Mouse (Mus musculus): ENCODE results near the gene Micu1. TPM values are rescaled to one million over a fixed set of nuclear protein-coding genes. Genes with fewer than 3 reads are reported as not detected.

Gene Micu1
- total RNA-seq, 2 experiments from 2014 or later = 98.3 to 109 TPM

GRCm38 (mm10) chr10:59886081-59886466, 183.8 kb downstream of the Micu1 start:
- DNase-seq = no peak

GRCm38 (mm10) chr10:59887432-59887831, 185.2 kb downstream of the Micu1 start:
- DNase-seq = no peak

GRCm38 (mm10) chr10:59889339-59889738, 187.1 kb downstream of the Micu1 start:
- no peak for DNase-seq

- no peak for DNase-seq
Observed at GRCm38 (mm10) chr10:59889953-59890751, 187.9 kb downstream of the Micu1 start.

DNA sequence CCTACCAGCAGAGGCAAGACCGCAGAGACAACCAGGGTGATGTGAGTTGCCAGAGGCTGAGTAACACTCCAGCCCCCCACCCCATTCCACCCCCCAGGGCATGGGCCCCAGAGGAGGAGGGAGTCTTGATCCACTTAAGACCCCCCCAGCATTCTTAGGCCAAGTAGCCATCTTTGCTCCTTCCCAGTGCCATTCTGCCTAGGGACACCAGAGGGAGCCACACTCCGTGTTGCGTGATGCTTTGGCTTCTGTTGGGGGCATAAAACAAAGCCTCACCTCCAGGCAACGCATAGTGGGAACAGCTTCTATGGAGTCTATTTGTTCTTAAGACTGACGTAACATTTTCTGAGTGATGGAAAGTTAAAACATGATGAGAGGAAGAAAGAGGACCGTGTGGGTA, 190.7 kb downstream of the Micu1 start:
- DNase-seq = peak; percentile 75 to 80

DNA sequence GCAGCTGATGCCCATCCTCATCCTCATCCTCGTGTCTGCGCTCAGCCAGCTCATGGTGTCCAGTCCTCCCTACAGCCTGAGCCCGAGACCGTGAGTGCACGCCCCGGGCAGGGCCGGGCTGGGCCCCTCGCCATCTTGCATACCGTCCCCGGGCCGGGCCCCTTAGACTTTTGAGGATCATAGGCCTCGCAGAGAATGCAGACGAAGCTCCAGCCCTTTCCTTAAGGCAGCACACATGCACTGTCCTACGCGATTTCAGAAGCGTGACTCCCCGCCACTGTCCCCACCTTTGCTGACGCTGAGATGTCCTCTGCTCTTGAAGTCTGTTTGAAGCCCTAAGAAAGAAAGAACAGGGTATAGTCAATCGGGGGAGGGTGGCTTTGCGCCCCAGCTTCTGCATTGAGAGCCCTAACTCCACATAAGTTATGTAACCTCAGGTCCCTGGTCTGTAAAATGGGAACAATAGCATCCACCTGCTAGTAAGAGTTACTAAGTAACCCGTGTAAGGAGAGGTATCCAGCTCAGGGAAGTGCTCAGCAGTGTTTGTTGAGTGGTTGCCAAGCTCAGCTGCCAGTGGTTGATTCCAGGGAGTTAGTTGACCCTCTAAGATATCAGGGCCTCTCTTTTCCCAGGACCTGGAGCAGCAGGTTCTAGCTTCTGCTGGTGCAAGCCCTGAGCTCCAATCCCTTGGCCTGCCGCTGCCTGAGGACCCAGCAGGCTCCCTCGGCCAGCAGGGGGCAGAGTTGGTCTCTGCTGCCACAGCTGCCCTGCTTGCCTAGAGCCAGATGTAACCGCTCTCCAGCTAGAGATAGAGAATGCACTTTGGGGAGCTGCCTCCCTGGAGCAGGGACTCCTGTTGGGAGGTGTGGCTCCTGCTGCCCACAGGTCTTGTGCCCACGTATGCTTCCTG, 192.2 kb downstream of the Micu1 start:
- peak; percentile 75 to 80 for DNase-seq

GRCm38 (mm10) chr10:59895460-59896186, 193.3 kb downstream of the Micu1 start:
- no peak for DNase-seq

- DNase-seq = no peak
Observed at GRCm38 (mm10) chr10:59896211-59896610, 193.9 kb downstream of the Micu1 start.

- DNase-seq = no peak
Observed at GRCm38 (mm10) chr10:59896911-59897331, 194.6 kb downstream of the Micu1 start.

DNA sequence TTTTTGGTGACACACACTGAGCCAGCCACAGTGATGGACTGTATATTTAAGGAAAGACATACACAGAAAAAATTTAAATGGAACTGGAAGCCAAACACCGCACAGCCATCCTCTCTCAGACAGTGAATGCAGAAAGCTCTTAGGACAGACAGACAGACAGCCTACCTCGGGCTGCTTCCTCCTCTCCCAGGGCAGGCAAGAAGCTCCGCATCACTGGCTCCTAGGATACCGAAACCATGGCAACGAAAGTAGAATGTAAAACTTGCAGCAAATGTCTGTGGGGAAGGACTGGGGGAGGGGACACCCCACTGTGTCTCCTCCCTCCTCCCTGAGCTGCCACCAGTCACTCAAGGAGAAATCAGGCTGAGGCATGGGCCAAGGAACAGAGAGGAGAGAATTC, 195.2 kb downstream of the Micu1 start:
- DNase-seq = peak; percentile 77 to 79

DNA sequence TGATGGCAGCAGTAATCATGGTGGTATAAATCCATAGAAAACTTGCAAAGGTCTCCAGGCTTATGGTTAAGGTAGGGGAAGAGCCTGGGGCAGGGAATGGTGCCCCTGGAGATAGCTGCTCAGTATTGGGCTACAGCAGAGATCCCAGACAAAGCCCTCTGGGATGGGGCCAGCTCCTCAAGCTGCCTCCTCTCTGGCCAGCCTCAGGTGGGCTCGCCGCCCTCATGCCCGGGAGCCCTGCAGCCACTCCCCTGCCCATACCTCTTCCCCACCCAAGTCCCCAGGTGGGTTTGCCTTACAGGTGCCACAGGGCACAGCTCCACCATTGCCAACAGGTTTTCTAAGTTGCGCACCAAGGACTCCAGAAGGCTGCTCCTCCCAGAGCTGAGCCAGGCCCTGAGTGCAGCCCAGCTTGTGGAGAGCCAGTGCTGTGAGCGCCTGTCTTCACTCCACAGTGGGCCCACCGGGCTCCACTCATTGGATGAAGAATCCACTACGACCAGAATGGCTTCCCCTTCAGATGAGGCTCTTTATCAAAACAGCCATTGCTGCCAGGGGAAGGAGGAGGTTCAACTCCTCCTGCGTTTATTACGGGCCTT, 196.0 kb downstream of the Micu1 start:
- no peak for DNase-seq

- DNase-seq = no peak
Observed at GRCm38 (mm10) chr10:59898935-59899334, 196.7 kb downstream of the Micu1 start.

DNA sequence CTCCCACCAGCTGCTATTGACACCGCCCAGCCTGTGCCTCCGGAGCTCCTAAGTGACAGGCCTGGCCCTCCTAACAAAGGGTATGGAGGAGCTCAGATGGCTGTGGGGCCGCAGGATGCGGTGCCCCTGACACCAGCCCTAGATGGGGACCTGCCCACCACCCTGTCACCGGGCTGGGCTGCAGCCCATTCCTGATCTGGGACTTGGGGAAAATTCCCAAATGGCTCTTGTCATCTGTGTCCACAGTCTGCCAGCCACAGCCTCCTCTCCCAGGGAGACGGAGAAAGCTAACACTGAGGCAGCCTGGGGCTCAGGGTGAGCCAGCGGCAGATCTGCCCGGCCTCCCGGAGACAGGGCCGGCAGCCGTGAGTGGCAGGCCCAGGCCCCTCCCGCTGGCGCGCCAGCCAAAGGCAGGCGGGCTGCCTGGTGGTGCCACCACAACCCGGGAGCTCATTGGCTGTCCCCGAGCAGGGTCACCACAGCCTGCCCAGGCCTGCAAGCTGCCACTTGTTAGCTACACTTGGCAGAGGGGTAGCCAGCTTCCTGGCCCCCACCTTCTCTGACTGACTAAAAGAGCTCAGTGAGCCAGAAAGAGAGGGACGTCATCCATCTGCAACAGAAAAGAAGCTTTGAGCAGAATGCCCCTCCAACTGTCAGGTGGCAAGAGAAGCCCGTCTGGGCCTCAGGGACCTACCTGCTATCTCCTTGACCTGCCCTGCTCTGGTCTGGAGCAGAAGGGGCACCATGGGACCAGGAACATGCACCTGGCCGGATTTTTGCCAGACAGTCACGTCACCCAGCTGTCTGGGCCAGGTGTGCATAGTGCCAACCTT, 197.3 kb downstream of the Micu1 start:
- peak; percentile 90 to 93 for DNase-seq

GRCm38 (mm10) chr10:59900174-59900435, 197.8 kb downstream of the Micu1 start:
- DNase-seq = no peak

GRCm38 (mm10) chr10:59900939-59901338, 198.7 kb downstream of the Micu1 start:
- no peak for DNase-seq

GRCm38 (mm10) chr10:59901463-59901862, 199.2 kb downstream of the Micu1 start:
- DNase-seq = no peak

GRCm38 (mm10) chr10:59901986-59902605, 199.8 kb downstream of the Micu1 start:
- DNase-seq = no peak

- DNase-seq = no peak
Observed at GRCm38 (mm10) chr10:59902606-59902990, 200.3 kb downstream of the Micu1 start.

DNA sequence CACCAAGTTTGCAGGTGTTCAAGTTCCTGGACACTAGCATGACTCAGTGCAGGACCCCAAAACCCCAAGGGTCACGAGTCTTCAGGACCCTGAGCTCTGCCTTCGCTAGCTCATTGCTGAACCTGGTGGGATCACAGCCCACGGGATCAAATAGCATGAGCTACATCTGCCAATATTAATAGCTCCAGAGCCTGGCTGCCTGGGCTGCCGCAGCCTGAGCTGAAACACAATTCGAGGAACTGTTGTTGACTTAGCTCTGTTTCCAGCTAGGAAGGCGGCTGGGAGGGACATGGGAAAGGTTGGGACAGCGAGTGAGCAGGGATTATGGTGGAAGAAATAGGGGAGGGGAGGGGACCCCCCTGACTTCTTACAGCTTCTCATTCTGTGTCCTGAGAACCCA, 200.9 kb downstream of the Micu1 start:
- no peak for DNase-seq

DNA sequence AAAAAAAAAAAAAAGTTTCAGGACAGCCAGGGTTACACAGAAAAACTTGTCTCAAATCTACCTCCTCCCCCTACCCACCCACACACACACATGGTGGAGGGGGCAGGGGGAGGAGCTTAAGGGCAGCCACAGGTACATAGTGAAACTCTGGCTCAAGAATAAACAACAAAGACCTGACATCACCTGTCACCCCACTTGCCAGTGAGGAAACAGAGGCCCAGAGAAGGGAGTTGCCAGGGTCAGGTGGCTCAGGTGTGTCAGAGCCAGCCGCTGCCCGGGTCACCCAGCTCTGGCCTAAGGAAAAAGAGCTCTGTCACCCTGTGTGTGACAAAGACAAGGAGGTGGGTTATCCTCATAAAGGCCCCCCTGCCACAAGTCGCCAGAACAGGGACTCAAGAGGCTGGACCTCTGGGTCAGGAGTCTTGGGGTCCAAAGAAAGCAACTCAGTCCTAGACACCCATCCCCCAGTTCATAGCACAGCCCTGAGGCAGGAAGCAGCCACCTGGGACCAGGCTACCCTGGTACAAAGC, 204.9 kb downstream of the Micu1 start:
- no peak for DNase-seq

Data from layer of hippocampus, postnatal 36 days (tissue).